Mouse (Mus musculus): Measurements from ENCODE around the gene Rap1gap2.

Rap1gap2 gene

DNA sequence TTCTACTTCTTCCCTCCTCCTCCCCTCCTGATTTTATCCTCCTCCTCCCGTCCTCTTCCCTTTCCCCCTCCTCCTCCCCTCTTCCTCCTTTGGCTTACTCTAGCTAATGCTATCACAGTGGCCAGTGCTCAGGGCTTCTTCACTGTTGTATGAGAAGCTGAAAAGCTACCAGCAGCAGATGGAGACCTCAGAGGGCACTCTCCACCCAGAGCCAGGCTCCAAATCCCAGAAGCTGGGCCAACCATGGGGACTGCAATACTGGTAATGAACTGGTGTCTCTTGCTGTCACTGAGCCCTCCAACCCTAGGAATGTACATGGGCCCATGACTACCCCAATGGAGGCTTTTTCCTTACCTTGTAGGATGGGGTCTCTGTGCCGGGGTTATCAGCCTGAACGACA, 198.8 kb downstream of the Rap1gap2 start:
- DNase-seq (ENCODE audit: extremely low spot score) = no peak

DNA sequence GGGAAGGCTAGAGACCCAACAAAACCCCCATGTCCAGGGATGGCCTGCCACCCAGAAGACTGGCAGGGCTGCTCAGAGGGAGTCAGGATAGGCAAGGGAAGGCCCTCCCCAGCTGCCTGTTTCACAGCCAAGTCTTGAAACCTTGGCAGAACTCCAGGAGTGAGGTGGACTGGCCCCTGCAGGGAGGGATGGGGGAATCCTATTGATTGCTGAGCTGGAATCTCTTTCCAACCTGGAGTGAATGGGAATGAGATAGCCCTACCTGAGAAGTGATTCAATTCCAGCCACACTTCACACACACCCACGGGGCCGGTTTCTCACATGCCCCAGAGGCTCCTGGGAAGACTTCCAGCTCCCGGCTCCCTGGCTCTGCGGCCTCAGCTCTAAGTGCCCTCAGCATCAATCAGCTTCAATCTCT, 200.9 kb downstream of the Rap1gap2 start:
- no peak for DNase-seq (ENCODE audit: extremely low spot score)

DNA sequence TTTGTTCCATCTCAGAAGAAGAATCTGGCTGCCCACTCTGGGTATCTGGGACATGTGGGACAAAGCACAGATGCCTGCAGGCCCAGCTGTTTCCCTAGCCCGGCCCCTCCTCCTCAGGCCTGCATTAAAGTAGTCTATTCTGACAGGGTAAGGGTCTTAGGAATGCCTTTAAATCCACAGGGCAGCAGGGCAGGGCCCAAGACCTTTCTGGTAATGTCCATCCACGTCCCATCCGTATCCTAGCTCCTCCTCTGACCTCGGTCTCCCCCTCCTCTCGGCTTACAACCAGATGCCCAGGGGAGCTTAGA, 201.3 kb downstream of the Rap1gap2 start:
- DNase-seq (ENCODE audit: extremely low spot score) = no peak

DNA sequence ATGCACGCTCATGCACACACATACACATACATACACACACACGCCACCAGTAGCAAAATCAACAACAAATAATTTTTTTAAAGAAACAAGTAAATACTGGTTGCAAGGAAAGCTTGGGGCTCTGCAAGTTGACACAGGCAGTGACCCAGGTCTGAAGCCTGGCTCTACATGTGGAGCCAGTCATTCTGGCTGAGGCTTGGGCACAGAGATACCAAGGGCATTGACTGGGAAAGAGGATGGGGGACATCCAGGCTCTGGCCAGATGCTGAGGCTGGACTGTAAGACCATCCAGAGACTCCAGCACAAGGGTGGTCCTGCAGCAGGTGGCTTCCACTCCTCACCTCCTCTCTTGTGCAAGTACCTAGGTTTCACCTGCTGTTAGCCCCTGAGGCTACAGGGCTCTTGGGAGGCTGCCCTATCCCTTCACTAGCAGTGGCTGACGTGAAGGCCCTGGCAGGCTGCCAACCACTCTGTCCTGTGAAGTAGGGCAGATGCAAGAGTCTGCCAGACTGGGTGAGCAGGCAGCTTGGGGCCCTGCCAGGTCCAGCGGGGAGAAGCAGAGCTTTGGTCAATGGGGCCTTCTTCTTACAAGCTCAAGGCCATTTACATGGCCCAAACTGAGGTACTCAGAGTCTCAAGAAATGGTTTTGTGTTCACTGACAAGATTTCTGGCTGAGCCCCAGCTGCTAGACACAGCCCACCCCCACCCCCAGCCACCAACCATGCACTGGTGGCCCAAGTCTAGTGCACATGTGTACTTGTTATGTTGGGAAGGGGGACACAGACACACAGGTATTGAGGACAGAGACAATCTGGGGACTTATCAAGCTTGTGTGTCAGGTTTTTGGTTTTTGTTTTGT, 201.9 kb downstream of the Rap1gap2 start:
- DNase-seq (ENCODE audit: extremely low spot score) = no peak

DNA sequence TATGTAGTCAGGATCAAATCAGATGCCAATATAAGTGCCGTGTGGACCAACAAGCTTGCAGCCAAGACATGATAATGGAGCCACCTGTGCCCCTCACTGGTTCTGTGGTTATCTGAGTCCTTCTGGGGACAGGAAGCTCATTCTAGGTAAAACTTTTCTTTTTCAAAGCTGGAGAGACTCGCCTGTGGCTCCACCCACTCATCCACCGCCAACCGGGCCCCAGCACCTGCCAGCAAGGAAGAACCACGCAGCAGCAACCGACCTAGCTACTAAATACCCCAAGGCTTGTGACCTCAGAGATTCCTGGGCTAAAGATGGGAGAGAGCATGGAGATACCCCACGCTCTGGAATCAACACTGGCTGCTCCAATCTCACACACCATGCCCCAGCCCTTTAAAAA, 205.5 kb downstream of the Rap1gap2 start:
- no peak for DNase-seq (ENCODE audit: extremely low spot score)

DNA sequence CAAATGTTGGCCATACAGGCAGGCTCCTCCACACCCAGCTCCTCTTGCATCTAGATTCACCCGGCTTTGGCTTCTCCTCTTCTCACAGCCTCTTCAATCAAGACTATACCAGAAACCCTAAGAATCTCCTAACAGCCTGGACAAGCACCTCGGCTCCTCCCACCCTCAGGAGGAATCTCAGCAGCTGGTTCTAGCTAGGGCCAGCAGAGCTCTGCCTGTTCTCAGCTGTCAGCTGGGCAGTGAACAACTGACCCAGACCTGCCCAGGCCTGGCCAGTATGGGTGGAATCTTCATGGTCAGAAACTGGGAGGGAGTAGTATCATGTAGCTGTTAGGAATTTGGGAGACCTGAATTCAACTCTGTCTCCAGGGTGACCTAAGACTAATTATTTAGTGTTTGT, 206.5 kb downstream of the Rap1gap2 start:
- no peak for DNase-seq (ENCODE audit: extremely low spot score)

DNA sequence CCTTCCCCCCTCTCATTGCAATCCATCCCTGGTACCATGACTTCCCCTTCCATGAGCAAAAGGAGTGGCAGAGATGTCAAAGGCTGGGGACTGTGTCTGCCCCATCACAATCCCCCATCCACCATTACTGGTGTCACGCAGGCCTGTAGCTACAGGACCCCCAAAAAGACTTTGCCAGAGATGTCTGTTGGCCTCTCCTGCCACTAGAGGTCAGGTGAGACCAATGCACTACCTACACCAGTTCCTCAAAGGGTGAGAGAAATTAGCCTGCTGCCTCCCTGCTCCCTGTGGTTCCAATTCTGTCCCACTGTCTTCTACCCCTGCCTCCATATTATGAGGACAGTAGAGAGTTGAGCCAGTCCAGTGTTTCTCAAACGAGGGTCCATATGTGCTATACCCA, 208.6 kb downstream of the Rap1gap2 start:
- DNase-seq (ENCODE audit: extremely low spot score) = no peak

DNA sequence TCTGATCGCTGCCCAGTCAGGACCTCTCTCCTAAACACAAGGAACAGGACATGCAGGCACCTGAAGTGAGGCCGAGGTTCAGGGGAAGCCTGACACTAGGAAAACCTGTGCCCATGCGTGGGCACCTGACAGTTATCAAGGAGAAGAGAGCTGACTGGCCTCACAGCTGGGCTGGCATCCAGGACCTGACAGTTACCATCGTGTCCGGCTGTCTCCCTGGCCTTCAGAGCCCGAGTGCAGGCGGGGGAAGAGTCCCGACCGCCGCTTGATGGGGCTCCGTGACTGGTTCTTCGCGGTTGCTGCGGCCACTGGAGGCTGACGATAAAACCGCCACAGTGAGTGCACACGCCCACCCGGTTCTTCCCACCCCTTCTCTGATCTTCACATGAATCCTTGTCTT, 215.1 kb downstream of the Rap1gap2 start:
- no peak for DNase-seq (ENCODE audit: extremely low spot score)

DNA sequence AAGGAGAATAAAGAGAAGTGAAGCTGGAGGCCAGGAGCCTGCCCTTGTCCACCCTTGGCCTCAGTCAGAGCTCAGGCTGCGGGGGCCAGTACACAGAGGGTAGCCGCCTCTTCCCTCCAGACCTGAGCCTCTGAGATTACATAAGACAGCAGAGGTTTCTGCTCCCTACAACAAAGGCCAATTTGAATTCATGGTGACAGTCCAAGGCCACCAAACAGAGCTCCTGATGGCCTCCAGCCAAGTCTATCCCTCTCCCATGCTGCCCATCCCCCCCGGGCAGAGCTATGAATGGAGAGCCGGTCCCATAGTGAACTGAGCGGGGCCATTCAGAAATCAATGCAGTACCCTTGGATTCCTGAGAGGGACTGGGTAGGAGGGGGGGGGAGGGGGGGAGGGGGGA, 217.2 kb downstream of the Rap1gap2 start:
- DNase-seq (ENCODE audit: extremely low spot score) = no peak

DNA sequence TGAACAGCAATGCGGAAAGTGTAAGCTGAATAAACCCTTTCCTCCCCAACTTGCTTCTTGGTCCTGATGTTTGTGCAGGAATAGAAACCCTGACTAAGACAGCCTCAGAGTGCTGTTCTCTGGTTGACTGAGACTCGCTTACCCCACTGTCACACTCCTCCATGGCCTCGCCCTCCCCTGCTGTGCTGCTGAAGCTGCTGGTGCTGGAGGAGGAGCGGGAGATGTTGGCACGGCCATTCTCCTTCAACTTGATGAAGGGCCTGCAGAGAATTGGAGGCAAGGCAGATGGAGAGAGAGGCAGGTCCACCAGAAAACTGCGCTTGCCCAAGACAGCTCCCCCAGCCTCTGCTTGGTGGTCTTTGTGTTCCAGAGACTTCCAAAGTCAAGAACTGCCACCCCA, 217.8 kb downstream of the Rap1gap2 start:
- no peak for DNase-seq (ENCODE audit: extremely low spot score)

DNA sequence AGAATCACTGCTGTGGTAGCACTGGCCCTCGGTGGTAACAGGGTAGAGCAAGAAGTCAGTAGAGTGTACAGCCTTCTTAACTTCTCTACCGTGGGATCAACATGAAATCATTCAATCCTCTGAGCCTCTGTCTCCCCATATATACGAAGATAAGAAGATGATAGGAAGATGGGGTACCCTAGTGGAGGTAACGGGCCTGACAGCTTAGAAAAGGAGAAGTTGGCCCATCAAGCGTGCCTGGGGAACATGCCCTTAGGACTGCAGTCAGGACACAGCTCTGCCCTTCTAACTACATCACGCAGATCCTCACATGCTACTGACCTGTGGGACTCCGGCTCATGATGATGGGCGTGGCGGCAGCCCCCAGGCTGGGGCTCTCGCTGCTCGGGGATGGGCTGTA, 218.8 kb downstream of the Rap1gap2 start:
- DNase-seq (ENCODE audit: extremely low spot score) = no peak

DNA sequence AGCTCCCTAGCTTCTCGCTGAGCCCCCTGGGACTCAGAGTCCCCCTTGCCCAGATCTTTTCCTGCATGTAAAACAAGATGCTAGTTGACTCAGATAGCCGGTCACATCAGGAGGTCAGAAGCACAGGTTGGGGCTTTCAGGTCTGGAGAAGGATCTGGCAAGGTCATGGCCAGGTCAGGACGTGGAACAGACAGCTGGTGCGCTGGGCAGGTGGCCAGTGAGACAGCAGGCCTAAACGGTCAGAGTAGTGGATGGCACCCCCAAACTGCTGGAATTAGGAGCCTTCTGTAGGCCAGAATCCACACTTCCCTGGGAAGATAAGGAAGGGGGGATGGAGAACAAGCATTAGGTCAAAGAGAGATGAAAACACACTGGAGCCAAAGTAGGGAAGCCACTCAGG, 223.5 kb downstream of the Rap1gap2 start:
- DNase-seq (ENCODE audit: extremely low spot score) = no peak

DNA sequence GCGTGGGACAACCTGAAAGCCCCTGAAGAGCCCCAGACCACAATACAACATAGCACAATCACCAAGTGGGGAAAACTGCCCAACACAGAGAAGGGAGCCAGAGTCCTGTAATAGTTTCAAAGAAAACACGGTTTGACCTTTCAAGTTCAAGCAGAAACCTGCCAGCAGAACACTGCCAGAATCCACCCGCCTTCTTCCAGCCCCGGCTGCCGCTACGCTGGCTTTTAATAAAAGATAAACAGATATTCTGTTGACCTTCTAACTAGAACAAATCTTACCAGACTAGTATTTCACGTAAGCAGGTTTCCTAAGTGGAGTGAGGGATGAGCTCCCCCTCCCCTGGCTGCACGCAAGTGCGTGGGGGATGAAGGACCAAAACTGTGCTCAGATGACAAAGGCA, 225.0 kb downstream of the Rap1gap2 start:
- DNase-seq (ENCODE audit: extremely low spot score) = no peak

DNA sequence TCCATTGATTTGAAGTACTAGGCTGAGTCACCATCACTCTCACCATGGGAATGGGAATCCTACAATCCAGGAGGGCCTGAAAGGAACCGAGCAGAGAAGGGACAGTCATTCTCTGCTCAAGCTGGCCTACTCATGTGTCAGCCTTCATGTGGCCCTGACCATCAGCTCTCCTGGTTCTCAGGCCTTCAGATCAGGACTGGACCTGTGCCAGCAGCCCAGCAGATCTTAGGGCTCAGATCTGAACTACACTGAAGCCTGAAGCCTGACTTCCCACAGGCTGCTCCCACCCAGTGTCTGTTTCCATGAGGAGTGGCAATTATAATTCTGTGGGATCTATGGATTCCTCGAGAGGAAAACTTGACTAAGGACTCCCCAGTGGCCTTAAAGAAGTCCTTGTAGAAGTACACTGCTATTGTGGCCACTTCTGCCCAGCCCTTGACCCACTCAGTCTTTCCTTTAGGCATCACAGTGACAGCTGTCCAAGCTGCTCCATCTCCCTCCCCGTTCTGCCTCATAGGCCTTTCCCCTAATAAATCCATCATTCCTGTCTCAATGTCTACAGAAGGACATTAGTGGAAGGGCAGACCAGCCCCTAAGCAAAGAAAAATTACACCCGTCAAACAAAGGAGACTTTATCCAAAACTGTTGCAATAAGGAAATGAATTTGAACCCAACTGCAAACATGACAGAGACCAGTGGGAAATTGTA, 231.4 kb downstream of the Rap1gap2 start:
- DNase-seq (ENCODE audit: extremely low spot score) = no peak

DNA sequence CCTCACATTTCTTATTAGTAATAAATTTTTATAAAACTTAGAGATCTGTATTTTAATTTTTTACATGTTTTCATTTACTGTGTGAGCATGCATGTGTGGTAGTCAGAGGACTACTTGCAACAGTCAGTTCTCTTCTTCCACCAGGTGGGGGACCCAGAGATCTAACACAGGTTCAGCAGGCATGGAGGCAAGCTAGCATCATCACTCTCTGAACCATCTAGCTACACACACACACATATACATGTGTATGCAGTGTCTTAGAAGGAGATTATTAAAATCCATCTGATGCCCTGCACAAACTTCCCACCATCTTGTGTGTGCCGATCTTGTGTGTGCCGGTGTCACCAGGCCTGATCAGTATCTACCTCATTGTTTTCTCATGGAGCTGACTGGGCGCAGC, 233.9 kb downstream of the Rap1gap2 start:
- DNase-seq (ENCODE audit: extremely low spot score) = peak; percentile 24

DNA sequence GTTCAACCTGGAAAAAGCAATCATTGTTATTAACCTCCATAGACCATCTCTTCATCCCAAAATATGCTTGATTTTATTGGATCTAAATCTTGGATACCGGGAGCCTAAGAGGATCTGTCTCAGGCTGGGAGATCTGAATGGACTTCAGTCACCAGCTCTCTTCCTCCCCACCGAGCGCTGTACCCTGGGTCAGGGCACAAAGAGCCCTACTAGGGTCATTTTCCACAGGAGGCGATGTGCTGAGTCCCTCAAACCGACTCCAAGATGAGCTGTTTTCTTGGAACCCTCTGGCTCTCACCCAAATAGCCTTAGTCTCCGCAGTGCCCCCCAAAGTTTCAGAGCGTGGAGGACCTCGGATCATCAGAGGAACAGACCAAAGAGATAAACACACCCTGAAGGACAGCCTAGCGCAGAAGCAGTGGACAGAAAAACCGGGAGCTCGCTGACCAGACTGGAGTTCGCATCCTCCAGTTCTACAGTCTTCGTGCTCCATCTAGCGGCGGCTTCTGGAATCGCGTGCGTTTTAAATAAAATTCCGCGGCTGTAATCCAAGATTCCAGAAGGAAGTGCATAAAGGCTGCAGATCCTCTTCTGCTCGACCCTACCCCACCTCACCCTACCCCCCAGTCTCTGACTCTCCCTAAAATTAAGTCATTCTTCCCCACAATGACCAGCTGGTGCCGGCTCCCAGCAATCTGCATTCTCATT, 239.2 kb downstream of the Rap1gap2 start:
- peak; percentile 79 for DNase-seq (ENCODE audit: extremely low spot score)

DNA sequence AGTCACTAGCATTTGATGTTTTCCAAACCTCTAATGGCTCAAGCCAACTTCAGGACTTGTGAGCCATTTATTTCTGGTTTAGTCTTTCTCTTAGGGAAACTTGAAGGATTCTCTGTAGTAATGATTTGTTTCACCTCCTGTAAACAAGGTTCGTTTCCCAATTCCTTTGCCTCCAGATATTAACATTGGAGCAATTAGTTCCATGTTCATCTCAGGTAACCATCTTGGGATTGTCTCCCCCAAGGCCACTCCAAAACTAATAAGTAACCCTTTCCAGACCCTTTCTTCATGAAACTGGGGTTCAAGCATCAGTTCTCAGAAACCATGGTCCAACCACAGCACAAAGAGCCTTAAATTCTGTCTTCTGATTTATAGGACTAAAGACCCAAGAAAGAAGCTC, 248.9 kb downstream of the Rap1gap2 start, which contains the start of gene Olfr412:
Gene Olfr412 (plus strand): TSS at position 301 of the 400 bp plus-strand sequence.
- no peak for DNase-seq (ENCODE audit: extremely low spot score)

DNA sequence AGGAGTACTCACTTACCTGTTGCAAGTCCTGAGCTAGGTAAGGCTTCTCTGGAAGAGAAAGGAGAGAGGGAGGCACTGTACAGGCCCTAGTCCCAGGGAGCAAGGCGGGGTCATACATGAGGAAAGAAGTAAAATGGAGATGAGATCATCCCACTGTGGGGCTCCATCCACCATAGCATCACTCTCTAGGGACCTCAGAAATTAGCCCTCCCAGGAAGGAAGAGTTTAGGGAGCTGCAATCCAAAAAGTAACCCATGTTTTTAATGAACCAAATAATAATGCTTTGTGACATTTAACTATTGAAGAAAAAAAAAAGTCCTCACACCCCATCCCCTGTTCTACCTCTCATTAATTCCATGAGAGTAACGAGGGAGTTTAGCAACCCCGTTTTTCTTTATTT, 258.2 kb downstream of the Rap1gap2 start, which contains the start of gene Olfr411:
Gene Olfr411 (minus strand): TSS at position 101 of the 400 bp plus-strand sequence.
- DNase-seq (ENCODE audit: extremely low spot score) = no peak

DNA sequence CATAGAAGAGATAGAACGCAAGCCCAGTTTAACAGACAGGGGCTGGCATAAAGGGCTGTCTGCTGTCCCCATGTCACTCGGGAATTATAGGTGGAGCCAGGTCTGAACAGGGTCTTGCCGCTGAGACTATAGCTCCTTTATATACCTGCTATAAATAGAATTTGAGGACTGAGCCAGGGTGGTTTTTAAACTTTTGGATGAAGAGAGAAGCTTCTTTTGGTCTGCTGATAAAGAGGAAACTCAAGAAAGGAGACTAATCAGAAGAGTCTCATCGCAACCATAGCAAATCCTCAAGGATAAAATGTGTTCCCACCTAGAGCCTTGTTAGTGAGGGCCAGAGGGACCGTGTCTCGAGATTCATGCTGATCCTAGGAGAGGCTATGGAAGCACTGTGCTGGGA, 272.8 kb downstream of the Rap1gap2 start, which contains the start of gene Olfr410:
Gene Olfr410 (minus strand): TSS at position 101 of the 400 bp plus-strand sequence.
- no peak for DNase-seq (ENCODE audit: extremely low spot score)
